27 mouse cellular contexts compared by ENCODE assay signal in the genomic region with DNA sequence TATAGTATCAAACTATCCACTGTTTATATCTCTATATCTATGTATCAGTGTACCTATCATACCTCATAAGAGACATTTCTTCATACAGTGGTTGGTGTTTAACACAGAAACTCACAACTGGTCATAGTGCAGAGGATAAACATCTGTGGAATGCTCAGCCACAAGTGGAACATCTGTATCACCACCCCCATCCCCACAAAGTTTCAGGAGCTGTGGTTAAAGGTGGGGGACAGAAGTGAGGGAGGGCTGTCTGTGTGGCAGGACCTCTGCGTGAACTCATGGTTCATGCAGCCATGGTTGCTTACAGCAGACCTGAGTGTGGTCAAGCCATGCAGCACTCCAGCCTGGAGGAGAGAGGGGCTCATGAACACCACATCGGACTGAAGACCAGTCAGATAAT.
"Had no signal": no experiment of that assay in that cellular context is flagged by ENCODE, and none has a peak within 500 bp of the region (broad histone marks: within the 10 kb centered on the region; RNA-seq: fewer than 3 reads in every experiment).

No protein-coding gene starts in this region.

- H3K27ac ChIP-seq: embryonic facial prominence, embryonic 12.5 days; embryonic facial prominence, embryonic 13.5 days; embryonic facial prominence, embryonic 15.5 days; forebrain, embryonic 10.5 days; forebrain, embryonic 12.5 days; forebrain, embryonic 13.5 days; forebrain, embryonic 15.5 days; gastrocnemius, adult 2 months; heart, adult 2 months had no signal

- DNase-seq: cerebellum, adult 8-10 months; cerebellum, adult 9-10 months; cerebellum, adult 9-11 months; cerebellum, postnatal 10 days; cerebellum, postnatal 14 days; cerebellum, postnatal 25 days; cerebellum, postnatal 36 days; embryo, embryonic 11 days; forebrain, postnatal 0 days; gastrocnemius, adult 2 months; gastrocnemius, postnatal 10 days; gastrocnemius, postnatal 14 days; gastrocnemius, postnatal 25 days; gastrocnemius, postnatal 36 days; heart, adult 18-20 months; heart, adult 2 months had no signal

- ATAC-seq: forebrain, embryonic 13.5 days; forebrain, embryonic 14.5 days; forebrain, embryonic 15.5 days; forebrain, embryonic 16.5 days; forebrain, postnatal 0 days had no signal

- H3K27me3 ChIP-seq: embryonic facial prominence, embryonic 12.5 days; embryonic facial prominence, embryonic 15.5 days; forebrain, embryonic 13.5 days; forebrain, embryonic 15.5 days had no signal

- H3K9me3 ChIP-seq: embryonic facial prominence, embryonic 10.5 days; embryonic facial prominence, embryonic 12.5 days; embryonic facial prominence, embryonic 13.5 days; embryonic facial prominence, embryonic 15.5 days; forebrain, embryonic 10.5 days; forebrain, embryonic 12.5 days; forebrain, embryonic 13.5 days; forebrain, embryonic 15.5 days had no signal

- H3K4me2 ChIP-seq: embryonic facial prominence, embryonic 12.5 days; embryonic facial prominence, embryonic 13.5 days; embryonic facial prominence, embryonic 15.5 days; forebrain, embryonic 12.5 days; forebrain, embryonic 13.5 days; forebrain, embryonic 15.5 days had no signal

- H3K36me3 ChIP-seq: embryonic facial prominence, embryonic 10.5 days; embryonic facial prominence, embryonic 12.5 days; embryonic facial prominence, embryonic 13.5 days; embryonic facial prominence, embryonic 15.5 days; forebrain, embryonic 10.5 days; forebrain, embryonic 12.5 days; forebrain, embryonic 15.5 days had no signal

- H3K4me1 ChIP-seq: embryonic facial prominence, embryonic 13.5 days; embryonic facial prominence, embryonic 15.5 days; forebrain, embryonic 12.5 days; forebrain, embryonic 13.5 days; forebrain, embryonic 15.5 days had no signal

- H3K4me3 ChIP-seq: embryonic facial prominence, embryonic 10.5 days; embryonic facial prominence, embryonic 12.5 days; embryonic facial prominence, embryonic 13.5 days; embryonic facial prominence, embryonic 15.5 days; erythroblast, embryonic 14.5 days; forebrain, embryonic 10.5 days; forebrain, embryonic 12.5 days; forebrain, embryonic 13.5 days; forebrain, embryonic 15.5 days; gastrocnemius, adult 2 months; heart, adult 2 months had no signal

- H3K9ac ChIP-seq: embryonic facial prominence, embryonic 12.5 days; embryonic facial prominence, embryonic 13.5 days; embryonic facial prominence, embryonic 15.5 days; forebrain, embryonic 12.5 days; forebrain, embryonic 13.5 days; forebrain, embryonic 15.5 days; forebrain, postnatal 0 days had no signal
